Mouse (Mus musculus): Measurements from ENCODE around the gene Dhodh.

The Dhodh gene

DNA sequence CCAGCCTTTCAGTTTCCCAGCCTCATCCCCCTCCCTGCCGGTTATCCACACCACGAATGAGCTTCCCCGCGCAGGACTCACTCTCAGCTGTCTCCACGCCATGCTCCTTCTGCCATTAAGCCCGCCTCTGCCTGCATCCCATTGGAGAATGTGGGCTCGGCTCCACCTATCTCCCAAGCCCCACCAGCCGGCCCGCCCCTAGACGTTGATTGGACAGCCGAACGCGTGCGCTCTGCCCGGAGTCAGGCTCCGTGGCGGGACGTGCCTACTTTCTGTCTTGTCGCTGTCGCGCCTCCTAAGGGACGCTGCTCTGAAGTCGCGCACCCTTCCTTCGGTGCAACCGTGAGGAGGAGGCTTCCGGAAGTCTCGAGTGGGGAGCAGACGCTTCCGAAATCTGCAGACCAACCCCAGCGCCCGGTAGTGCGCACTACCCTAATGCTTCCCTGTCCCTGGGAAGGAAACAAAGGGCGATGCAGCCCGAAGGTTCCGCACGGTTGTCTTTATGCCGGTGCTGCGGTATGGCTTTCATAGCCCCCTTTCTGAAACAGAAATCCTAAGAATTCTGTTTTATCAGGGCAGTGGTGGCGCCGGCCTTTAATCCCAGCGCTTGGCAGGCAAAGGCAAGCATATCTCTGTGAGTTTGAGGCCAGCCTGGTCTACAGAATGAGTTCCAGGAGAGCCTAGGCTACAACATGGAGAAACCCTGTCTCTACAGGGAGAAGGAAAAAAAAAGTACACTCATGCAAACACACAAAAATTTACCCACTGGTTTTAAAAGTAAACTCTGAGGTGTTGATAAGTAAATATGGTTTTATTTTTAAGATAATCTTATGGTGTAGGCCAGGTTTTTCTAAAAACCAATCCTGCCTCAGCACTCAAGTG lies at the start of gene Dhodh:
Gene Dhodh (minus strand): TSS at position 403 of the 882 bp plus-strand sequence.
- peak; percentile 96 for DNase-seq (ENCODE audit: low spot score)

DNA sequence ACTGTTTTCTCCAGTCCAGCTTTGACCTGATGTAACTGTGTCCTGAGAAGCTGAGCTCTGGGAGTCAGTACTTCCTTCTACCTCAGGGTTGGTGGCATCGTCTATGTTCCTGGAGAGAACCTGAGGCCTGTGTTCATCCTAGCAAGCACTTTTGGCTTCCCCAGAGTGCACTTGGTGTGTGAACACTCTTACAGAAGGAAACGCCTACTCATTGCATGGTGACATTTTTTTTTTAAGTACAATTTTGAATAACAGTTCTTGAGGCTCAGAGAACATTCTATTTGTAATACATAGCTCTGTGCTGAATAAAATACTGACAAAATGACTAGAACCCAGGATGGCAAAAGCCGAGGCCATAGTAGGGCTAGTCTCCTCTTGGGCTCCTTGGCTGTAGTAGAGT lies 48.4 kb upstream of the Dhodh start:
- no peak for DNase-seq (ENCODE audit: low spot score)

GRCm38 (mm10) chr8:109650801-109651200 lies 42.3 kb upstream of the Dhodh start:
- DNase-seq (ENCODE audit: low spot score) = no peak

- no peak for DNase-seq (ENCODE audit: low spot score)
These were observed 40.0 kb upstream of the Dhodh start for GRCm38 (mm10) chr8:109648469-109648868.

DNA sequence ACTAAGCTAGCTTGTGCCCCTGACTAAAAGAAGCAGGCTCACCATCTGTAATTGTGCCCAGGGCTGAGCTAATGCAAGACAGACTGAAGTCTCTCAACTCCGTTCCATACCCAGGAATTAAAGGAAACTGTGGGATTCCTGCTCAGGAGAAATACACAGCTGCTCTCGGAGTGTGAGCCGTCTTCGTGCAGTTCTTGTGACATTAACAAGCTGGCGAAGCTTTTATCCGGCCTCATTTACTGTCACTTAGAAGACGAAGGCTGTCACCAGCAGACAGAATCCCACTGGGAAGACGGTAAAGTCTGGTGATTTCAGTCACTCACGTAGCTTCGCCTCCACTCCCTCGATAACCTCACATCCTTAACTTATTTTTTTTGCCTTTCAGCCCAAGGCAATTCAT lies 38.9 kb upstream of the Dhodh start:
- DNase-seq (ENCODE audit: low spot score) = no peak

DNA sequence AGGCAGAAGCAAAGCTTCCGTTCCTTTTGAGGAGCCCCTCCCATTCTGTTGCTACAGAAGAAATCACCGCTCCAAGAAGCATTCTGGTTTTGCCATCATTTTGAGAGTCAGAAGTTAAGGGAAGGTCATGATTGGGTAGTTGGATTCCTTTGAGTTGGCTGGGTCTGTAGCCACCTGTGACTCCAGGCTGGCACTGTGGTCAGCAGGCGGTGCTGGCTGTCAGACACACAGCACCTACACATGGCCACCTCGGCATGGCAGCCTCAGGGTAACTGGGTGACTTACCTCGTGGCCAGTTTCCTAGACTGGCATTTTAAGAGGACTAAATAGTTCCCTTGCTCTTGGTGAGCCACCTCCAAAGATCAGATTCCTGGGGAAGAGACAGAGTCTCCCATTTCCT lies 32.8 kb upstream of the Dhodh start:
- DNase-seq (ENCODE audit: low spot score) = no peak

- no peak for DNase-seq (ENCODE audit: low spot score)
These were observed 31.9 kb upstream of the Dhodh start for GRCm38 (mm10) chr8:109640410-109640809.

- no peak for DNase-seq (ENCODE audit: low spot score)
These were observed 30.4 kb upstream of the Dhodh start for GRCm38 (mm10) chr8:109638851-109639250.

- no peak for DNase-seq (ENCODE audit: low spot score)
These were observed 26.7 kb upstream of the Dhodh start for GRCm38 (mm10) chr8:109635146-109635545.

GRCm38 (mm10) chr8:109632498-109632897 lies 24.0 kb upstream of the Dhodh start:
- DNase-seq (ENCODE audit: low spot score) = no peak

GRCm38 (mm10) chr8:109628638-109629037 lies 20.2 kb upstream of the Dhodh start:
- DNase-seq (ENCODE audit: low spot score) = no peak

DNA sequence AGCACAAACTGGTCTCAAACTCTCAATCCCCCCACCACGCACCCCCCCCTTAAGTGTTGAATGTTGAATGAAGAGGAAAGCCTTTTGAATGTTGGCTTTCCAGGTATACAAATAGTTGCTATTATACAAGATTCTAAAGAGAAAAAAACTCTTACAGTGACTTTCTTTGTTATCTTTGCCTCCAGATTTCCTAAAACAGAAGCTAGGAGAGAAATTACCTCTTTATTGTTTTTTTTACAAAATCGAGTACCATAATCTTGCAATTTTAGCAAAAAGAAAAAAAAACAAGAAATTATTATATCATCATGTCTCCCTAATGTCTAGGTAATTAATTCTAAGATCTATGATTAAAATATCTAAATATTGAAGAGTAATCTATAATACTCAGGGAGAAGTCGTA lies 7.1 kb upstream of the Dhodh start:
- DNase-seq (ENCODE audit: low spot score) = no peak

DNA sequence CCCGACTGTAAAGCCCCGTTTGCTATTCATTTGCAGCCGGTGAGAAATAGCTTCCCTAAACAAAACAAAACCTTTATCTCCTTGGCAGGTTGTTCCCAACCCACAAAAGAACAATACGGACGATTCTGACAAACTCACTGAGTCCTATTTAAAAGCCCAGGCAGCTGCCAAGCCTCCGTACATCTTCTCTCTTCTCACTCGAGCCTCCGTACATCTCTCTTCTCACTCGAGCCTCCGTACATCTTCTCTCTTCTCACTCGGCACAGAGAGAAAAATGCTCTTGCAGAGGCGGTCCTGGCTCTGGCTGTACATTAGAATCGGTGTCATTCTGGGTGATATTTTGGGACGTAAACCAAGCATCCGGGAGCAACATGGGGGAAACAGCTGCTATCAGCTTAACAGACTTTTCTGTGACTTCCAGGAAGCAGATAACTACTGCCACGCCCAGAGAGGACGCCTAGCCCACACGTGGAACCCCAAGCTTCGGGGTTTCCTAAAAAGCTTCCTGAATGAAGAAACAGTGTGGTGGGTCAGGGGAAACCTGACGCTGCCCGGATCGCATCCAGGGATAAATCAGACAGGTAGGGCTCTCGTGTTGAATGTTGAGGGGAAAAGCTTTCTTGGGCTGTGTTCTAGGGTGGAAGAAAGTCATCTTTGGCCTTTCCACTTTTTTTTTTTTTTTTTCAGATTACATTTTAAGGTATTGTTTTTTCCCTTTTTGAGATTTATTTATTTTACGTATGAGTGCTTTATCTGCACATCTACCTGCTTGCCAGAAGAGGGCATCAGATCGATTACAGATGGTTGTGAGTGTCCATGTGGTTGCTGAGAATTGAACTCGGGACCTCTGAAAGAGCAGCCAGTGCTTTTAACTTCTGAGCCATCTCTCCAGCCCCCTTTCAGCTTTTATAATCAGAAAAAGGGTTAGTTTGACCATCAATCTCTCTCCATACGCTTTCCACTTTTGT lies 6.1 kb upstream of the Dhodh start, which contains the start of gene Pkd1l3:
Gene Pkd1l3 (plus strand): TSS at position 275 of the 968 bp plus-strand sequence.
- DNase-seq (ENCODE audit: low spot score) = no peak

GRCm38 (mm10) chr8:109609153-109609502 lies 655 bp upstream of the Dhodh start:
- DNase-seq (ENCODE audit: low spot score) = peak; percentile 8

DNA sequence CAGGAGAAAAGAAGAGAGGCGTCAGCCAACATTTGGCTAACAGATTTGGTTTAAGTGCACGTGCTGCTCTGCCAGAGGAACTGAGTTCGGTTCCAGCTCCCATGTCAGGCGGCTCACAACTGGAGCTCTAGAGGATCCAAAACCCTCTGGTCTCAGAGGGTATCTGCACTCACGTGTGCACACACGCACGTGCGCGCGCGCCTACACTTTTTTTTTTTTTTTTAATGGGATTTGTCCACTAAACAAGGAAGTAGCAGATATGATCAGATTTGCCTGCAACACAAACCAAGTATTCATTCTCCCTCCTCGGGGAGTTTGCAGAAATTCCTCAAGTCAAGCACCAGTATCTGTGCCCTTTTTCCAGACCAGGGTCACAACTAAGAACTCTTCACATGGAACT lies 823 bp downstream of the Dhodh start:
- DNase-seq (ENCODE audit: low spot score) = peak; percentile 22

DNA sequence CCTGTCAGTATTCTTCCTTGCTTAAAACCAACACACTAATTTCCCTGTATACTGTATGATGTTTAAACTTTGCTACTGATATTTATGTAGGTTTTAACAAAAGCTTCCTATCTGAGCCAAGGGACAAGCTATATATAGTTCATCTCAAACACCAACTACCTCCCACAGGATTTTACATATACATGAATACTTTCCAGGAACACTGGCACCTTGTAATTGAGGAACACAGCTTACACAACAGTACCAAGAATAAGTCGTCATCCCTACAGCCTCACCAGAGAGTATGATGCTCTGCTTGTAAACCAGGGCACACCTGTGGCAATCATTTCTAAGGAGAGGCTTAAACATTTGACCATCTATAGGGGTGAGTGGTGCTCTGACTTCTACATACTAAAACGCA lies 1.7 kb downstream of the Dhodh start:
- no peak for DNase-seq (ENCODE audit: low spot score)

- DNase-seq (ENCODE audit: low spot score) = peak; percentile 78
These were observed 12.6 kb downstream of the Dhodh start for GRCm38 (mm10) chr8:109595854-109596253.

DNA sequence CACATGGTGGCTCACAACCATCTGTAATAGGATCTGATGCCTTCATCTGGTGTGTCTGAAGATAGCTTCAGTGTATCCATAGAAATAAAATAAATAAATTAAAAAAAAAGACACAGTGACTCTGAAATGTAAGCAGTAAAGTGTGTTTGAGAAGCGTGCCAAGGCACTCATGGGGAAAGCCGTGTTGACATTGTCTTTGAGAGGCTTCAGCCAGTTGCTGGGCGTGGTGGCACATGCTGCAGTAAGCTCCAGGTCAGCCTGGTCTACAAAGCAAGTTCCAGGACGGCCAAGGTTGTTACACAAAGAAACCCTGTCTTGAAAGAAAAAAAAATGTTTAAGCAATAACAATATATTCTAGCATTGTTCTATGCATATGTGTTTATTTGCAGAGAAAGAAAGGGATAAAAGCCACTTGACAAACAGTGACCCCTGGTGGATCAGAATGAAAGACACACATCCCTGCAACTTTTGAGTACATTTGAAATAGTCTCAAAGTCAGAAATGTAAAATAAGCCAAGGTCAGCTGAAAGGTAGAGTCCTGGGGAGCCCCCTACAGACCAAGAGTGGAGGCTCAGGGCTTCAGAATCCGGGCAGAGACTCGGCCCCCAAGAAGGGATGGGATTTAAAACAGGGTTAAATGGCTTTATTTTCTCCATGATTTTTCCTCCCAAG lies 15.2 kb downstream of the Dhodh start:
- peak; percentile 44 for DNase-seq (ENCODE audit: low spot score)

- DNase-seq (ENCODE audit: low spot score) = no peak
These were observed 16.3 kb downstream of the Dhodh start for GRCm38 (mm10) chr8:109592164-109592563.

DNA sequence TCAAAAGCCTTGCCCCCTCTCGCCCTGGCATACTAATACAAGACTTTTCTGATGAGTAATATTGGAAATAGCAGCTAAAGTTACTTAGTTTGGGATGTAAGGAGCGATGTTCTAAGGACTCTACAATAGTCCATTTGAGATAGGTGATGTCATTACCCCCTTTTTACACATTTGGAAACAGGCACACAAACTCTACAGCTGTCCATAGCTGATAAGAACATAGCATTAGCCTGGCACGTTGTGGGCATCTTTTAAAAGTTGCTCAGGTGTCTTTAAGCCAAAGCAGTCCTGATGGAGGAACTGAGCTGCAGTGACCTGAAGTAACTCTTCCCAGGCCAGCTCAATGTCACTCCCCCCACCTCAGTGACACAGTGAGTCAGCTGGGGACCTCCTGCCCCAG lies 17.1 kb downstream of the Dhodh start:
- DNase-seq (ENCODE audit: low spot score) = no peak

DNA sequence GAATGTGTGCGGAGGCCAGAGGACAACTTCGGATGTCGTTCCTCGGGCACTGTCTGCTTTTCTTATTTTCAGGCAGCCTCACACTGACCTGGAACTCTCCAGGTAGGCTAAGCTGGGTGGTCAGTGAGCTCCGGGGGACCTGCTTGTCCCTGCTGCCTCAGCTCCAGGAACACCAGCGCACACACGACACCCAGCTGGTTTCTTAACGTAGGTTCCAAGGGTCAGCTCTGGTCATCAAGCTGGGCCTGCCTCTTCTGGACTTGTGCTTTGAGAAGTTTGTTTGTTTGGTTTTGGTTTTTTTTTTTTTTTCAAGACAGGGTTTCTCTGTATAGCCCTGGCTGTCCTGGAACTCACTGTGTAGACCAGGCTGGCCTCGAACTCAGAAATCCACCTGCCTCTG lies 17.6 kb downstream of the Dhodh start:
- DNase-seq (ENCODE audit: low spot score) = no peak

DNA sequence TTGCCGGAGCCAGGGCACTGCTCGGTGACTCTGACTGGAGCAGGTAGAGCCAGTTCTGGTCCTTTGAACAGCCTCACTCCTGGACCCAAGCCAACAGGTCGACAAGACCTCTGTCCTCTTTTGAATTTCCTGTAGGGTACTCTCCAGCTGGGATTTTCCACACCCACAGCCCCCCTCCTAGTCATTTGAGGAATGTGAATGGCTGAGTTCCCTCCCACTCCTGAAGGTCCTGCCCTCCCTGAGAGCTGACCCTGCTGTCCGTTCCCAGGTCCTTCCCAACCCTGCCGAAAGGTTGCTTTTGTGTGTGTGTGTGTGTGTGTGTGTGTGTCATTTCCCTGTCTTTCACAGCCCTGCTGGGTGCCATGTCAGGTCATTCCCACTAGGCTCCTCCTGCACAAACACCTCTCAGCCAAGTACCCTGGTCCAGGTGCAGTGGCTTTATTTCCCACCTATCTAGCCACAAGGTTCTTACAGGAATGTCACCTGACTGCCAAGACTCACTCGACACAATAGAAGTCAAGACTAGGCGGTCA lies 21.4 kb downstream of the Dhodh start:
- DNase-seq (ENCODE audit: low spot score) = no peak

All from retina, embryonic 14.5 days (tissue).